Mouse (Mus musculus): ENCODE measurements around the gene Ppp1ca. TPM values are rescaled to one million over a fixed set of nuclear protein-coding genes. Genes with fewer than 3 reads are reported as not detected.

Gene Ppp1ca
- total and polyA plus RNA-seq, 3 experiments, result 389 to 635 (median 502) TPM

DNA sequence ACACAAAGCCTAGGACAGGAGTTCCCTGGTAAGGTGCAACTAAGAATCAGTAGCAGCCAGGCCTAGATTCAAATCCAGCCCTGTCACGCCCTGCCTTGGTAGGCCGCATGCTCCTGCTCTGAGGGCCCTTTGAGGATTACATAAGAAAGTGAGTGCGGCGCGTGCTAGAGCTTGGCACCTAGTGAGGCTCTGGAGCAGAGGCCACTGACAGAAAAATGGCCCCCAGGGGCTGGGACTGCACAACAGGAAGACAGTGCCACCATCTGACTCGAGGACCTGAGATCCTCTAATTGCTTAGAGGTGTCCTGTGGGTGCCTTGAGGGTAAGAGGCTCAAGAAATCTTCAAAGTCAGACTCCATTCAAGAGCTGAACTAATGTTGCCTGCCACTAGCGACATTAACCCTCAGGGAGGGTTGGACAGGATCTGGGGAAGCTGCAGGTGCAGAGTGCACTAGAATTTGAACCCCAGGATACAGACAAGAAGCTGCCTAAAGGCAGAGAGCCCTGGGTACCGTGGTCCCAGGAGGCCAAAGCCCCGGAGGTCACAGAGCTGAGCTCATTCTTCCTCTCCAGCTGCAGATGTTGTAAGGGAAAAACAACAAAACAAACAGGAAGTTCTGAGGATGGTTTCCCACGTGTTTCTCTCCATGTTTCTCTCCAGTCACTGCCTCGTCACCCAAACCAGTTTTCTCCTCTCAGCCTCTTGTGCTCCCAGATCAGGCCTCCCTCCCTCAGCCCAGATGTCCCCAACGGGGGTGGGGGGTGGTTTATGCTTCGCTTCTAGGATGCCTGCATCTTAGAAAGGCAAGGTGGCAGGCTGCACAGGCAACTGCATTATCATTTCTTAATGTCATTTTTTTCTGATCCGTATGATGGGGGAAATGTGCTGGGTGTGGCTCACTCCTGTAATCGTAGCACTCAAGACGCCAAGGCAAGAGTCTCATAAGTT lies 47.0 kb upstream of the Ppp1ca start (continued):
- no peak for TF ChIP-seq MAZ (IDR thresholded peaks at IDR 0.05; ENCODE audit: low read depth, low read length)

DNA sequence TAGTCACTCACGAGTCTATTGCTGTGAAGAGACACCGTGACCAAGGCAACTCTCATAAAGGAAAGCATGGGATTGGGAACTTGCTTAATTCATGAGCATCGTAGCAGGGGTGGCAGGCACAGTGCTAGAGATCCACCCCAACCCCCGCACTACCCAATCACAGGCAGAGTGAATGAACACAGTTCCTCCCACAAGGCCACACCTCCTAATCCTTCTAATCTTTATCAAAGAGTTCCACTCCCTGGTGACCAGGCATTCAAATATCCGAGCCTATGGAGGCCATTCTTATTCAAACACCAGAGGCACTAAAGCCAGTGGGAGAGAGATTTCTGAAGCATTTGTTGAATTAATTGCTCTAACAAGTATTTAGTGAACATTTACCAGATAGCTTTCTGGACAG lies 45.9 kb upstream of the Ppp1ca start:
- Histone ChIP-seq H3K27me3 (replicated peaks) (no peaks in the 10 kb centered on the region), H3K4me1 (ENCODE audit: control insufficient read depth in 1 of 2, insufficient read depth in 2 of 2) (peaks cover 50 to 75% of the 10 kb centered on the region in 2 experiments), H3K9ac (ENCODE audit: insufficient read depth, low read depth) (no peak overlapping the region), H3K27ac (ENCODE audit: insufficient read depth, low read depth) (no peak overlapping the region), H3K4me3 (replicated peaks in 1 of 3; ENCODE audit: low read depth in 2 of 3, low read length in 2 of 3, poor library complexity in 1 of 3) (no peak overlapping the region), H3K9me3 (replicated peaks; ENCODE audit: low read length) (peaks cover 5% of the 10 kb centered on the region), H3K36me3 (replicated peaks in 1 of 2; ENCODE audit: control insufficient read depth in 1 of 2, insufficient read depth in 1 of 2, low read length in 1 of 2) (peaks cover 4 to 30% of the 10 kb centered on the region in 2 experiments), H3K79me2 (replicated peaks; ENCODE audit: control insufficient read depth, extremely low read depth, insufficient read depth, poor library complexity, severe bottlenecking) (peaks cover 15% of the 10 kb centered on the region), H3K4me2 (ENCODE audit: insufficient read depth, low read depth, poor library complexity, severe bottlenecking) (no peak overlapping the region)
- DNase-seq (ENCODE audit: extremely low read depth), result no peak
- TF ChIP-seq USF1 (IDR thresholded peaks at IDR 0.05; ENCODE audit: low read depth, low read length) (no peak), IRF4 (IDR thresholded peaks at IDR 0.05; ENCODE audit: low read depth, low read length) (no peak), CHD1 (IDR thresholded peaks at IDR 0.05; ENCODE audit: low read depth, low read length) (no peak)
- in situ Hi-C loops (cut with MboI; ENCODE audit: low pct_ligation_motif_present, low pct_unique_long_range_greater_than_20kb, low sequenced_read_pairs), result no loop called here
- dilution Hi-C loops (cut with MboI; ENCODE audit: extremely low pct_ligation_motif_present, extremely low pct_unique_long_range_greater_than_20kb, low sequenced_read_pairs), result no loop called here

DNA sequence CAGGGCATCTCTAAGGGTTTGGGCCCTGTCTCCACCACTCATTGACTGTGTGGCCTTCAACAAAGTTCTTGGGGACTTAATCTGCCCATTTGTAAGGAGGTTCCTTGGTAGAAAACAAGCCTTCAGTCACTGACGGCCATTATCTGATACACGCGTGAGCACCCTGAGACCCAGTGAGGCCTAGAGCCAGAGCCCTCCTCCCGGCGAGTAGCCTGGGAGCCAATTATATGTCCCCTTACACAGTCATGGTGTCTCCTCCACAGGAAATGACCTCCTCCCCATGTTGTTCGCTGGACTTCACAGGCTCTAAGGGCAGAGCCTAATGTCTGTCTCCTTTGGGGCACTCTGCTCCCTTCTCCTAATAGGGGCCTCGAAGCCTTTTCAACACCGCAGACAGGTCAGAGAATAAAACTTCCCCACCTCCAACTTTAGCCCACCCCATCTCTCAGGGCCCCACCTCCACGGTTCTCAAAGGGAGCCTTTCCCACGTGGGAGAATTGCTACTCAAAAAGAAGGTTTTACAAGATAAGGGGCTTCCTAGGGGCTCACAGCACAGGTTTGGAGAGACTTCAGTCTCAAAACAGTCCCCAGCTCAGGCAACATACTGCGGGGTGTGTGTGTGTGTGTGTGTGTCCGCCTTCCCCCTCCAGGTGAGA lies 45.4 kb upstream of the Ppp1ca start:
- Histone ChIP-seq H3K4me1 (ENCODE audit: control insufficient read depth in 1 of 2, insufficient read depth in 2 of 2) (peaks cover 54 to 75% of the 10 kb centered on the region in 2 experiments), H3K4me3 (replicated peaks in 1 of 3; ENCODE audit: low read depth in 2 of 3, low read length in 2 of 3, poor library complexity in 1 of 3) (no peak overlapping the region), H3K79me2 (replicated peaks; ENCODE audit: control insufficient read depth, extremely low read depth, insufficient read depth, poor library complexity, severe bottlenecking) (peaks cover 15% of the 10 kb centered on the region), H3K9ac (ENCODE audit: insufficient read depth, low read depth) (no peak overlapping the region), H3K4me2 (ENCODE audit: insufficient read depth, low read depth, poor library complexity, severe bottlenecking) (no peak overlapping the region), H3K27me3 (replicated peaks) (no peaks in the 10 kb centered on the region), H3K36me3 (replicated peaks in 1 of 2; ENCODE audit: control insufficient read depth in 1 of 2, insufficient read depth in 1 of 2, low read length in 1 of 2) (peaks cover 10 to 30% of the 10 kb centered on the region in 2 experiments), H3K9me3 (replicated peaks; ENCODE audit: low read length) (peaks cover 5% of the 10 kb centered on the region), H3K27ac (ENCODE audit: insufficient read depth, low read depth) (no peak overlapping the region)
- dilution Hi-C loops (cut with MboI; ENCODE audit: extremely low pct_ligation_motif_present, extremely low pct_unique_long_range_greater_than_20kb, low sequenced_read_pairs) (no loop called here), in situ Hi-C loops (cut with MboI; ENCODE audit: low pct_ligation_motif_present, low pct_unique_long_range_greater_than_20kb, low sequenced_read_pairs) (no loop called here)
- no peak for TF ChIP-seq NELFE (IDR thresholded peaks at IDR 0.05; ENCODE audit: low read depth, low read length)
- no peak for TF ChIP-seq MAFK (IDR thresholded peaks at IDR 0.05; ENCODE audit: insufficient replicate concordance, low read length)
- TF ChIP-seq E2F4 (IDR thresholded peaks at IDR 0.05; ENCODE audit: insufficient replicate concordance, low read depth, low read length), result no peak
- TF ChIP-seq ZC3H11A (IDR thresholded peaks at IDR 0.05; ENCODE audit: low read depth, low read length), result no peak
- TF ChIP-seq ZMIZ1 (IDR thresholded peaks at IDR 0.05; ENCODE audit: low read depth, low read length), result no peak
- TF ChIP-seq HCFC1 (IDR thresholded peaks at IDR 0.05; ENCODE audit: low read depth, low read length), result no peak
- no peak for TF ChIP-seq TCF12 (IDR thresholded peaks at IDR 0.05; ENCODE audit: low read depth, low read length)
- no peak for TF ChIP-seq POLR2A (IDR thresholded peaks at IDR 0.05; ENCODE audit: low read depth, low read length)
- no peak for TF ChIP-seq KAT2A (IDR thresholded peaks at IDR 0.05; ENCODE audit: insufficient replicate concordance, low read length)
- TF ChIP-seq BHLHE40 (IDR thresholded peaks at IDR 0.05; ENCODE audit: low read depth, low read length), result no peak
- TF ChIP-seq JUND (conservative IDR thresholded peaks at IDR 0.05; ENCODE audit: low read depth, low read length), result no peak
- TF ChIP-seq CHD1 (IDR thresholded peaks at IDR 0.05; ENCODE audit: low read depth, low read length), result no peak; the same call in 1 of the 2 replicates
- no peak for TF ChIP-seq TBP (conservative IDR thresholded peaks at IDR 0.05; ENCODE audit: low read depth, low read length)
- TF ChIP-seq USF2 (conservative IDR thresholded peaks at IDR 0.05; ENCODE audit: low read depth, low read length), result no peak
- no peak for TF ChIP-seq UBTF (IDR thresholded peaks at IDR 0.05; ENCODE audit: low read depth, low read length)
- no peak; the same call in 1 of the 2 replicates for TF ChIP-seq ELF1 (IDR thresholded peaks at IDR 0.05; ENCODE audit: low read depth, low read length)
- DNase-seq (ENCODE audit: extremely low read depth), result no peak

All from CH12.LX (cell line).